Mouse (Mus musculus) heart, embryonic 16.5 days (tissue): ENCODE measurements around the gene Pou2f1. TPM values are rescaled to one million over a fixed set of nuclear protein-coding genes. Genes with fewer than 3 reads are reported as not detected.

Experiments used
- ATAC-seq: fragments of 200-750 bp; cut with Nextera tagmentation; replicated peaks from 2 replicates; pipeline ENCODE4 v1.8.0; 2017; ENCODE audit warnings: moderate number of reproducible peaks; ENCODE audit not compliant: insufficient read depth, low FRiP score; ENCODE audit errors: extremely low read depth
- H3K27ac ChIP-seq: fragments of 300-500 bp; sonication (generic); 2 replicates; pipeline ENCODE4 v1.5.1; 2014; ENCODE audit warnings: mild to moderate bottlenecking, low read length, control low read depth, moderate library complexity
- H3K27me3 ChIP-seq: fragments of 300-500 bp; sonication (generic); 2 replicates; pipeline ENCODE4 v1.6.1; 2014; ENCODE audit warnings: low read length, mixed read lengths; ENCODE audit not compliant: control insufficient read depth, insufficient read depth
- H3K36me3 ChIP-seq: fragments of 300-500 bp; sonication (generic); 2 replicates; pipeline ENCODE4 v1.6.1; 2014; ENCODE audit not compliant: control insufficient read depth, insufficient read depth
- H3K4me1 ChIP-seq: fragments of 300-500 bp; sonication (generic); 2 replicates; pipeline ENCODE4 v1.6.1; 2014; ENCODE audit warnings: low read length, mixed read lengths; ENCODE audit not compliant: control insufficient read depth, insufficient read depth
- H3K4me2 ChIP-seq: fragments of 300-500 bp; sonication (generic); 2 replicates; pipeline ENCODE4 v1.6.1; 2014; ENCODE audit warnings: low read depth, mild to moderate bottlenecking, control low read depth, low read length
- H3K4me3 ChIP-seq: fragments of 300-500 bp; sonication (generic); 2 replicates; pipeline ENCODE4 v1.5.1; 2014; ENCODE audit warnings: mild to moderate bottlenecking, control low read depth, low read length
- H3K9ac ChIP-seq: fragments of 300-500 bp; sonication (generic); 2 replicates; pipeline ENCODE4 v1.6.1; 2014; ENCODE audit warnings: low read length, control low read depth
- H3K9me3 ChIP-seq: fragments of 300-500 bp; sonication (generic); replicated peaks from 2 replicates; pipeline ENCODE4 v1.6.1; 2016; ENCODE audit warnings: low read length; ENCODE audit not compliant: control insufficient read depth
- WGBS: fragments of 180-500 bp; shearing (Covaris S2); extraction: QIAGEN DNeasy Blood & Tissue Kit; methylation state at CpG from one replicate; pipeline ENCODE4 v1.1.7; 2014; 5-methylcytosine and 5-hydroxymethylcytosine counted together
- polyA plus RNA-seq: library from polyadenylated mRNA; unstranded; fragments of >200 nt; fragmentation: Nextera tagmentation; extraction: Ambion mirVana; gene quantifications from 2 replicates; pipeline ENCODE4 v1.2.1, GENCODE M21; 2015

Gene Pou2f1
- polyA plus RNA-seq, 1 experiment from 2014 or later, result 8.5 TPM

- no peak overlapping the region for H3K4me2 ChIP-seq
- H3K9ac ChIP-seq, result no peak overlapping the region
- no peaks in the 10 kb centered on the region for H3K9me3 ChIP-seq
- H3K4me1 ChIP-seq, result no peaks in the 10 kb centered on the region
- no peak overlapping the region for H3K4me3 ChIP-seq
- 82% methylated on average over 5 of the region's 5 CpGs for WGBS
- H3K36me3 ChIP-seq, result no peaks in the 10 kb centered on the region
- no peak for ATAC-seq
- no peaks in the 10 kb centered on the region for H3K27me3 ChIP-seq
- no peak overlapping the region for H3K27ac ChIP-seq
These were observed 6.3 kb upstream of the Pou2f1 start for GRCm38 (mm10) chr1:166008634-166009350.

GRCm38 (mm10) chr1:166007026-166007425, 4.5 kb upstream of the Pou2f1 start:
- Histone ChIP-seq H3K27ac (no peak overlapping the region), H3K9ac (no peak overlapping the region), H3K4me3 (no peak overlapping the region), H3K9me3 (no peaks in the 10 kb centered on the region), H3K4me2 (no peak overlapping the region), H3K27me3 (no peaks in the 10 kb centered on the region), H3K4me1 (no peaks in the 10 kb centered on the region), H3K36me3 (no peaks in the 10 kb centered on the region)
- no peak for ATAC-seq
- WGBS, result 53% methylated on average over 3 of the region's 3 CpGs

- peaks cover 20% of the 10 kb centered on the region for H3K4me1 ChIP-seq
- under 1% methylated on average over 61 of the region's 61 CpGs for WGBS
- H3K9ac ChIP-seq, result peak overlapping the region; percentile 74
- peak; percentile 81 for ATAC-seq
- H3K4me2 ChIP-seq, result peak overlapping the region; percentile 93
- no peaks in the 10 kb centered on the region for H3K36me3 ChIP-seq
- no peaks in the 10 kb centered on the region for H3K27me3 ChIP-seq
- peak overlapping the region; percentile 85 for H3K27ac ChIP-seq
- H3K4me3 ChIP-seq, result peak overlapping the region; percentile 90
- H3K9me3 ChIP-seq, result no peaks in the 10 kb centered on the region
These were observed 924 bp upstream of the Pou2f1 start for GRCm38 (mm10) chr1:166003181-166004022.

DNA sequence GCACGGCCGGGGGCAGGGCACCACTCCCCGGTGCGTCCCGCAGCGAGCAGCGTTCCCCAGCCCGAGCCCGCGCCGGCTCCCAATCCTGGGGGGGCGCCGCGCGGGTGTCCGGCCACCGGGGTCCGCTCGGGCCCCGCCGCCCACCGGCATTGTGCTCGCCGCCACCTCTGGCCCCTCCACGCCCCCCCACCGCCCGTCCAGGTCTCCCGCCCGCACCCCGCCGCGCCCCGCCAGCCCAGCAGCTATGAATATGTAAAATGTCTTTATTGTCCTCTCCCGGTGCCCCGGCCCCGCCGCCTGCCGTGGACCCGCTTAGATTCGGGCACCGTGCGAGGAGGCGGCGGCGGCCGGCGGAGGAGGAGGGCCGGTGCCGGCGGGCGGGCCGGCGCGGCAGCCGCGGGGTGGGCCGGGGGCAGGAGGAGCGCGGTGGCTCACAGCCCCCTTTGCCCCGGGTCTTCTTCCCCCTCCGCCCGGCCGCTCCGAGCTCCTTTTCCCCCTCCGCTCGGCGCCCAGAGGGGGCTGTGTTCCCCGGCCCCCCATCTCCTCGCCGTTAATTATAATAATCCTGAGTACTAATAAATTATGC, 481 bp downstream of the Pou2f1 start:
- H3K9ac ChIP-seq, result peak overlapping the region; percentile 98
- H3K36me3 ChIP-seq, result no peaks in the 10 kb centered on the region
- H3K27me3 ChIP-seq, result no peaks in the 10 kb centered on the region
- H3K4me1 ChIP-seq, result peaks cover 27% of the 10 kb centered on the region
- H3K4me2 ChIP-seq, result peak overlapping the region; percentile 91
- peak overlapping the region; percentile 93 for H3K27ac ChIP-seq
- ATAC-seq, result peak; percentile 18
- 0% methylated on average over 53 of the region's 70 CpGs for WGBS
- no peaks in the 10 kb centered on the region for H3K9me3 ChIP-seq
- peak overlapping the region; percentile 70 for H3K4me3 ChIP-seq

GRCm38 (mm10) chr1:166001121-166001903, 1.2 kb downstream of the Pou2f1 start:
- ATAC-seq, result no peak
- Histone ChIP-seq H3K4me1 (peaks cover 28% of the 10 kb centered on the region), H3K27ac (peak overlapping the region; percentile 93), H3K27me3 (no peaks in the 10 kb centered on the region), H3K9ac (peak overlapping the region; percentile 98), H3K9me3 (no peaks in the 10 kb centered on the region), H3K4me3 (peak overlapping the region; percentile 70), H3K36me3 (no peaks in the 10 kb centered on the region), H3K4me2 (peak overlapping the region; percentile 91)
- WGBS, result 1% methylated on average over 46 of the region's 48 CpGs

DNA sequence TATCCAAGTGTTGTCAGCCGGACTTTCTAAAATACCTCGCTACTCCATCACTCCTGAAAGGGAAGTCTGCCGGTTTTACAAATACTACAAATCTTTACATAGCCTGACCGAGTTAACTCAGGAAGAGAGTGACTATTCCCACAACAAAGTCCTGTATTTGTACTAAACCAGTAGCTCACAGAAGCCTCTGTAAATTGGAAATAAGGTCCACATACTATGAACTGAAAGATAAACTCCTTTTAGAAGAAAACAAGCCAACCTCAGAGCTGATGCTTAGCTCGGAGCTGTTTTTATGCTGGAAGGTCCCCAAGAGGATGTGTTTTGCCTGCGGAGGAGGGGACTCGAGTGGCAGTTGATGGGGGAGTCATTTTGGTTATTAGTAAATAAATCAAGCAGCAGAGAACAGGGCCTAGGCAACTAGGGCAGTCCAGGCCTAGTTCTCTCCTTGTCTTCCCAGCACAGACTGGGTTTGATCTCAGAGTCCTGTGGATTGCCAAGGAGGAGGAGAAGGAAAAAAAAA, 1.8 kb downstream of the Pou2f1 start:
- H3K9ac ChIP-seq, result peak overlapping the region; percentile 98
- 20% methylated on average over 7 of the region's 7 CpGs for WGBS
- no peak for ATAC-seq

DNA sequence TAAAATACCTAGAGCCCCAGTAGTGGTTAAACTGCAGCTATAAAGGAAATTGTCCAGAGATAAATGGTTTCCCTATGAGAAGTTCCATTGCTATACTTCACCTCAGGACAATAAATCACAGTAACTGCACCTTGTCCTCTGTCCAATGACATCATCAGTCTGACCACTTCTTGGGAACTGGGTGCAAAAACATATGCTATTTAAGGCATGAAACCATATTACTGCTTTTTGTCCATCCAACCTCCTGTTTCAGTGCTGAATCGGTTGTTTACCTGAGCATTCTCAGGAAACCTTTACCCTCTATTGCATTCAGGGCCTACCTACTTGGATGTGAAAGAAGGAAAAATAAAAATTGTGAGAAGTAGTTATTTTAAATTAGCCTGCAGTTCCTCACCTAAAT, 2.8 kb downstream of the Pou2f1 start:
- WGBS, result 78% methylated on average over 1 of the region's 1 CpGs
- no peak overlapping the region for H3K4me2 ChIP-seq
- no peak for ATAC-seq

More for the DNA sequence above, 1.8 kb downstream of the Pou2f1 start:
- Histone ChIP-seq H3K9me3 (no peaks in the 10 kb centered on the region), H3K4me2 (peak overlapping the region; percentile 91), H3K27ac (peak overlapping the region; percentile 93), H3K4me1 (peaks cover 34% of the 10 kb centered on the region), H3K27me3 (no peaks in the 10 kb centered on the region), H3K4me3 (peak overlapping the region; percentile 70), H3K36me3 (no peaks in the 10 kb centered on the region)

GRCm38 (mm10) chr1:165995661-165996055, 6.8 kb downstream of the Pou2f1 start:
- Histone ChIP-seq H3K27me3 (no peaks in the 10 kb centered on the region), H3K4me2 (no peak overlapping the region), H3K9ac (no peak overlapping the region), H3K4me3 (no peak overlapping the region), H3K27ac (no peak overlapping the region), H3K36me3 (no peaks in the 10 kb centered on the region), H3K9me3 (no peaks in the 10 kb centered on the region), H3K4me1 (peaks cover 48% of the 10 kb centered on the region)
- ATAC-seq, result no peak
- WGBS, result 88% methylated on average over 7 of the region's 7 CpGs

More for the DNA sequence above, 2.8 kb downstream of the Pou2f1 start:
- H3K27me3 ChIP-seq, result no peaks in the 10 kb centered on the region
- H3K4me3 ChIP-seq, result no peak overlapping the region
- H3K9ac ChIP-seq, result no peak overlapping the region
- no peaks in the 10 kb centered on the region for H3K9me3 ChIP-seq
- H3K36me3 ChIP-seq, result no peaks in the 10 kb centered on the region
- no peak overlapping the region for H3K27ac ChIP-seq
- H3K4me1 ChIP-seq, result peaks cover 35% of the 10 kb centered on the region
